Mouse (Mus musculus) cerebellum, postnatal 36 days (tissue): ENCODE results near the gene Prr18.
"Not testable (repeated sequence)": the region's sequence is repeated elsewhere in the genome, so short reads cannot be mapped to it uniquely, and the experiment has no call there.

Experiments
- DNase-seq, 2 experiments: peaks; one replicate each; pipeline ENCODE4 v3.0.0; 2021 to 2022; ENCODE audit warnings: mixed read lengths in 2 of 2

Gene Prr18

GRCm38 (mm10) chr17:8337159-8337558, at the start of gene Prr18:
Gene Prr18, plus strand, starts transcription at chr17:8337459.
- DNase-seq: not testable (repeated sequence)

GRCm38 (mm10) chr17:8289993-8290679, 47.1 kb upstream of the Prr18 start:
- DNase-seq: no peak

GRCm38 (mm10) chr17:8290736-8291135, 46.5 kb upstream of the Prr18 start:
- DNase-seq: no peak

- no peak for DNase-seq
Observed at GRCm38 (mm10) chr17:8295825-8296224, 41.4 kb upstream of the Prr18 start.

GRCm38 (mm10) chr17:8296313-8296844, 40.9 kb upstream of the Prr18 start:
- DNase-seq: no peak

GRCm38 (mm10) chr17:8297746-8298145, 39.5 kb upstream of the Prr18 start:
- no peak for DNase-seq

- no peak for DNase-seq
Observed at GRCm38 (mm10) chr17:8298281-8298680, 39.0 kb upstream of the Prr18 start.

- DNase-seq: no peak
Observed at GRCm38 (mm10) chr17:8299524-8299923, 37.7 kb upstream of the Prr18 start.

GRCm38 (mm10) chr17:8301515-8301914, 35.7 kb upstream of the Prr18 start:
- DNase-seq: no peak

- no peak for DNase-seq
Observed at GRCm38 (mm10) chr17:8302772-8303438, 34.4 kb upstream of the Prr18 start.

GRCm38 (mm10) chr17:8303671-8304070, 33.6 kb upstream of the Prr18 start:
- no peak for DNase-seq

- DNase-seq: no peak
Observed at GRCm38 (mm10) chr17:8305801-8306200, 31.5 kb upstream of the Prr18 start.

GRCm38 (mm10) chr17:8310838-8311614, 26.2 kb upstream of the Prr18 start, which contains the start of gene Sft2d1:
Gene Sft2d1, plus strand, starts transcription at chr17:8311102.
- DNase-seq: peak; percentile 98

- no peak for DNase-seq
Observed at GRCm38 (mm10) chr17:8311751-8312150, 25.5 kb upstream of the Prr18 start.

GRCm38 (mm10) chr17:8313976-8314375, 23.3 kb upstream of the Prr18 start:
- DNase-seq: no peak

- no peak for DNase-seq
Observed at GRCm38 (mm10) chr17:8316251-8316650, 21.0 kb upstream of the Prr18 start.

GRCm38 (mm10) chr17:8326877-8327276, 10.4 kb upstream of the Prr18 start:
- not testable (repeated sequence) for DNase-seq

- no peak for DNase-seq
Observed at GRCm38 (mm10) chr17:8328511-8329174, 8.6 kb upstream of the Prr18 start.

GRCm38 (mm10) chr17:8330602-8331001, 6.7 kb upstream of the Prr18 start:
- DNase-seq: no peak

GRCm38 (mm10) chr17:8339666-8340374, 2.6 kb downstream of the Prr18 start:
- peak; percentile 12 to 15 for DNase-seq

GRCm38 (mm10) chr17:8340407-8341359, 3.4 kb downstream of the Prr18 start:
- peak; percentile 46 to 50 for DNase-seq
